Mouse (Mus musculus) E14TG2a.4 (cell line): ENCODE results near the gene Kctd19.
A peak's percentile ranks its signal among the peaks of the same experiment; 100 is the strongest.

Experiments
- H3K27me3 ChIP-seq: 2 replicates; pipeline ENCODE4 v1.6.1; 2014; ENCODE audit warnings: low read length, control low read depth; ENCODE audit not compliant: insufficient read depth
- H3K36me3 ChIP-seq: 2 replicates; pipeline ENCODE4 v1.6.1; 2014; ENCODE audit warnings: low read length, control low read depth; ENCODE audit not compliant: insufficient read depth
- H3K4me1 ChIP-seq: replicated peaks from 2 replicates; pipeline ENCODE4 v1.6.1; 2014; ENCODE audit warnings: low read depth, low read length, control low read depth
- H3K4me3 ChIP-seq: replicated peaks from 2 replicates; pipeline ENCODE4 v1.5.1; 2014; ENCODE audit warnings: mild to moderate bottlenecking, low read length
- H3K9me3 ChIP-seq: 2 replicates; pipeline ENCODE4 v1.6.1; 2014; ENCODE audit warnings: low read length, control low read depth
- CTCF ChIP-seq: conservative IDR thresholded peaks from 2 replicates; pipeline ENCODE4 v1.5.1; 2014; ENCODE audit warnings: low read length
- NANOG ChIP-seq: IDR thresholded peaks from 2 replicates; pipeline ENCODE4 v1.6.1; 2014; ENCODE audit warnings: borderline replicate concordance, low read length, mixed read lengths
- POU5F1 ChIP-seq: IDR thresholded peaks from 2 replicates; pipeline ENCODE4 v1.6.1; 2014; ENCODE audit warnings: low read length, borderline replicate concordance

Gene Kctd19

DNA sequence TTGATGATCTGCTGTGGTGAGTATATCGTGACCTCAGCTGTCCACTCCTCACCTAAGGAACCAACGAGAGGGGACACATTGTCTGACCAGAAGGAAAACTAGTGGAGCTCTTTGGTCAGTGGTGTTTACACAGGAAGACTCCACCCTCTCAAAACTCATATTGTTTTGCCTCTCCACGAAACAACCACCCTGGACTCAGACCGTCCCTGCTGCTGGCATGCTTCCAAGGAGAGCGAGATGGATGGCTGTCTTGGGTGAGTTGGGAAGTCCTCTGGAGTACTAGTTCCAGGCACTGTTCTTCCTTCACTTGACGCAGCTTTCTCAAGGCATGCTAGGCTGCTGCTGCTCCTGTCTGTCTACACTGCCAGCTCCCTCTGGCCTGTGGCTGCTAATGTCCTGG is 24.2 kb downstream of the Kctd19 start:
- peaks cover 14% of the 10 kb centered on the region for H3K4me1 ChIP-seq
- H3K36me3 ChIP-seq: no peaks in the 10 kb centered on the region
- no peak overlapping the region for H3K4me3 ChIP-seq
- peaks cover 30% of the 10 kb centered on the region for H3K27me3 ChIP-seq
- H3K9me3 ChIP-seq: no peaks in the 10 kb centered on the region; the same call in 1 of the 2 replicates
- TF ChIP-seq NANOG (no peak), POU5F1 (no peak), CTCF (no peak)

DNA sequence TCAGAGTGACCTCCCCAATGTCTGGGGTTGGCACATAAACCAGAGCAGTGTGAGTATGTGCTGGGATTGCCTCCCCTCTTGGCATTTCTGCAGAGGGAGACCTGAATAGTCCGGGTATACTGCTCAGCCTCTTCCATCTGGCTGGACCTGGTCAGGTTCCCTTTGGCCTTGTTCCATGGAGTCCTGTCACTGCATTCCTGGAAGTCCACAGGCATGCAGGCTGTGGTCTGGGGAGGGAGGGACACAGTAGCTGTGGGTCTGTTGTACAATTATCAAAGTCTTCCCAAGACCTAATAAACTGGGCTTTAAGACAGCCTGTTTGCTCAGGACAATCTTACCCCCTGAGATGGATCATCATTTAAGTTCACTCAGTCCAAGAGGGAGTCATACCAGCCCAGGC is 26.2 kb downstream of the Kctd19 start:
- Histone ChIP-seq H3K27me3 (peaks cover 27% of the 10 kb centered on the region), H3K4me3 (no peak overlapping the region), H3K9me3 (no peaks in the 10 kb centered on the region; the same call in 1 of the 2 replicates), H3K36me3 (no peaks in the 10 kb centered on the region), H3K4me1 (no peaks in the 10 kb centered on the region)
- TF ChIP-seq NANOG (no peak), CTCF (no peak), POU5F1 (no peak)

DNA sequence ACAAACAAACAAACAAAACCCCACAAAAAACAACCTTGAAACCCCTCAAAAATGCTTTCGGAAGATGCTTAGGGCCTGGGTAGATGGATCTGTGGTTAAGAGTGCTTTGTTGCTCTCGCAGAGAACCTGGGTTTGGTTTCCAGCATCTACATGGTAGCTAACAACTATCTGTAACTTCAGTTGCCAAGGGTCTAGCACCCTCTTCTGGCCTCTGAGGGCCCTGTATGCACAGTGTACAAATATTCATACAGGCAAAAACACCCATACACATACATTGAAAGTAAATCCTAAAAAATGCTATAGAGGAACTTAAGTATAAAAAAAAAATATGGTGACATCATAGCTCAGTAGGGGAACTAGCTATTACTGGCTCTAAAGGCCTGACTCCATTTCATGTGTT is 29.2 kb downstream of the Kctd19 start:
- H3K36me3 ChIP-seq: no peaks in the 10 kb centered on the region
- peaks cover 46% of the 10 kb centered on the region for H3K27me3 ChIP-seq
- H3K4me3 ChIP-seq: no peak overlapping the region
- H3K4me1 ChIP-seq: peaks cover 10% of the 10 kb centered on the region; the same call in 1 of the 2 replicates
- TF ChIP-seq POU5F1 (no peak), CTCF (peak; percentile 27), NANOG (no peak)
- no peaks in the 10 kb centered on the region for H3K9me3 ChIP-seq

DNA sequence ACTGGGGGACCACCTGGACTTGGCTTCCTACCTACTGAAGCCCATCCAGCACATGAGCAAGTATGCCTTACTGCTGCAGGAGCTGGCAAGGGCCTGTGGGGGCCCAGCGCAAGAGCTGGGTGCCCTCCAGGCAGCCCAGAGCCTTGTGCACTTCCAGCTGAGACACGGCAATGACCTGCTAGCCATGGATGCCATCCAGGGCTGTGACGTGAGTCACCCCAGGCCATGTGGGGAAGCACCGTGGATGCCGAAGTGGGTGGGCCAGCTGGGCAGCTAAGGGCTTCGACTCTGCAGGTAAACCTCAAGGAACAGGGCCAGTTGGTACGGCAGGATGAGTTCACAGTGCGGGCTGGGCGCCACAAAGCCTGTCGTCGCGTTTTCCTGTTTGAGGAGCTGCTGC is 33.0 kb downstream of the Kctd19 start:
- H3K4me3 ChIP-seq: no peak overlapping the region
- peaks cover 70% of the 10 kb centered on the region for H3K27me3 ChIP-seq
- H3K36me3 ChIP-seq: no peaks in the 10 kb centered on the region
- TF ChIP-seq POU5F1 (no peak), CTCF (no peak), NANOG (no peak)
- peaks cover 21% of the 10 kb centered on the region for H3K4me1 ChIP-seq
- peaks cover 3% of the 10 kb centered on the region; the same call in 1 of the 2 replicates for H3K9me3 ChIP-seq

GRCm38 (mm10) chr8:105378673-105379072 is 34.6 kb downstream of the Kctd19 start:
- TF ChIP-seq NANOG: no peak
- no peak for TF ChIP-seq CTCF
- TF ChIP-seq POU5F1: no peak
- peaks cover 10% of the 10 kb centered on the region; the same call in 1 of the 2 replicates for H3K9me3 ChIP-seq
- H3K4me3 ChIP-seq: peak overlapping the region; percentile 74
- no peaks in the 10 kb centered on the region for H3K36me3 ChIP-seq
- peaks cover 85% of the 10 kb centered on the region for H3K27me3 ChIP-seq
- H3K4me1 ChIP-seq: peaks cover 27% of the 10 kb centered on the region

DNA sequence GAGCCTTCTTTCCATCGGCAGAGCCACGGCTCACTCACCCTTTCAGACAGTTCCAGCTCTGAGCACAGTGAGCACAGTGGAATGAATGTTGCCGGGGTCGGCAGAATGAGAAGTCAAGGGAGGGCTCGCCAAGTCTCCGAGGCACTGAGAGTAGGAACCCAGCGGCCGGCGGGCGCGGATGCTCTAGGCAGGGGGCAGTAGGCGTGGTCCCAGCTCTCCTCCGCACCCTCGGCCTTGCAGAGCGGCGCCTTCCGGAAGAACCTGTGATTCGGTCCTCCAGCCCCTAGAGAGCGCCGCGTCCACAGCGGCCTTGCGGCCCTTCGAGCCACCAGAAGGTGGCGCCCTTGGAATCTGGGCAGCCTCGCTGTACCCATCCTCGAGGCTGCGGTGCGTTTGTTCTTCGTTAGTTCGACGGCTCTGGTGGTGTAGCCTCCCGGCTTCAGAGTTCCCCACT is 38.8 kb downstream of the Kctd19 start:
- Histone ChIP-seq H3K4me3 (peak overlapping the region; percentile 58), H3K4me1 (peaks cover 40% of the 10 kb centered on the region), H3K9me3 (peaks cover 10% of the 10 kb centered on the region; the same call in 1 of the 2 replicates), H3K27me3 (peaks cover 69% of the 10 kb centered on the region), H3K36me3 (no peaks in the 10 kb centered on the region)
- TF ChIP-seq POU5F1 (no peak), CTCF (peak; percentile 88)

GRCm38 (mm10) chr8:105373032-105373431 is 40.3 kb downstream of the Kctd19 start, which contains the start of gene Plekhg4:
Gene Plekhg4, plus strand, starts transcription at chr8:105373274.
- H3K9me3 ChIP-seq: peaks cover 10% of the 10 kb centered on the region; the same call in 1 of the 2 replicates
- peak within 1 kb of the TSS; percentile 58 for H3K4me3 ChIP-seq
- TF ChIP-seq NANOG (no peak), POU5F1 (no peak), CTCF (no peak)
- H3K36me3 ChIP-seq: peaks cover 8% of the 10 kb centered on the region
- H3K4me1 ChIP-seq: peaks cover 27% of the 10 kb centered on the region
- peaks cover 59% of the 10 kb centered on the region for H3K27me3 ChIP-seq

DNA sequence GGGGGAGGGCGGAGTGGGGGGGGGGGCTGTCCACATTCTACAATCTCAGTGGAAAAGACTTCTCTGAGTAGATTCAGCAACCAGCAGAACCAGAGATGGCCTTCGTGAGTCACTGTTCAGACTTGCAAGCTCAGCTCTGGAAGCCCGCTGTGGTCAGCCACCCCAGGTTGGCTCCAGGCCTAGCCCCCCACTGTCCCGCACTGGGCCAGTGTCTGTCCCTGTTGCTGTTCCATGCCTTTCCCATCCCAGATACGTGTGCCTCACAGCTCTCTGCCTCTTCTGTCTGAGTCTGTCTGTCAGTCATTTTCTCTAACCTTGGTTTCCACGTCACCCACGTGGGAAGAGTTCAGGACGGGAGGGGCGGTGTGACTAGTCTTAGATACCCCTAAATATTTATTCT is 40.8 kb downstream of the Kctd19 start:
- no peak overlapping the region for H3K4me3 ChIP-seq
- peaks cover 26% of the 10 kb centered on the region for H3K4me1 ChIP-seq
- peaks cover 53% of the 10 kb centered on the region for H3K27me3 ChIP-seq
- TF ChIP-seq NANOG (no peak), CTCF (no peak), POU5F1 (no peak)
- H3K9me3 ChIP-seq: peaks cover 10% of the 10 kb centered on the region; the same call in 1 of the 2 replicates
- peaks cover 13% of the 10 kb centered on the region for H3K36me3 ChIP-seq

GRCm38 (mm10) chr8:105367107-105367506 is 46.2 kb downstream of the Kctd19 start:
- no peak overlapping the region for H3K4me3 ChIP-seq
- TF ChIP-seq NANOG: no peak
- peak; percentile 49 for TF ChIP-seq CTCF
- no peaks in the 10 kb centered on the region for H3K9me3 ChIP-seq

More at GRCm38 (mm10) chr8:105367107-105367506, 46.2 kb downstream of the Kctd19 start:
- Histone ChIP-seq H3K27me3 (0 out of 2 replicates have a peak, but pooled peaks cover 4% of the 10 kb centered on the region), H3K4me1 (peaks cover 21% of the 10 kb centered on the region), H3K36me3 (peaks cover 43% of the 10 kb centered on the region)
